Mouse (Mus musculus): Measurements from ENCODE around the gene Olfr512. TPM values are rescaled to one million over a fixed set of nuclear protein-coding genes. Genes with fewer than 3 reads are reported as not detected.

The Olfr512 gene
- total and polyA plus RNA-seq, 3 experiments = not detected

Other genes starting within 250 kb of the Olfr512 start
- not detected in 2 replicates for gene Olfr498, start 248.0 kb upstream of the Olfr512 start, total RNA-seq (2012; rRNA removed)
- not detected for gene Olfr498, start 248.0 kb upstream of the Olfr512 start, polyA plus RNA-seq (2012; ENCODE audit: insufficient read depth in 1 of 2, insufficient read length in 2 of 2, low read depth in 1 of 2, low replicate concordance in 2 of 2, missing spikeins in 1 of 2)
- not detected in 2 replicates for gene Olfr502, start 188.3 kb upstream of the Olfr512 start, total RNA-seq (2012; rRNA removed)
- gene Olfr502, start 188.3 kb upstream of the Olfr512 start, polyA plus RNA-seq (2012; ENCODE audit: insufficient read depth in 1 of 2, insufficient read length in 2 of 2, low read depth in 1 of 2, low replicate concordance in 2 of 2, missing spikeins in 1 of 2) = not detected
- not detected in 2 replicates for gene Olfr503, start 168.8 kb upstream of the Olfr512 start, total RNA-seq (2012; rRNA removed)
- gene Olfr503, start 168.8 kb upstream of the Olfr512 start, polyA plus RNA-seq (2012; ENCODE audit: insufficient read depth in 1 of 2, insufficient read length in 2 of 2, low read depth in 1 of 2, low replicate concordance in 2 of 2, missing spikeins in 1 of 2) = not detected
- gene Olfr504, start 147.5 kb upstream of the Olfr512 start, total RNA-seq (2012; rRNA removed) = not detected in 2 replicates
- gene Olfr504, start 147.5 kb upstream of the Olfr512 start, polyA plus RNA-seq (2012; ENCODE audit: insufficient read depth in 1 of 2, insufficient read length in 2 of 2, low read depth in 1 of 2, low replicate concordance in 2 of 2, missing spikeins in 1 of 2) = not detected
- gene Olfr506, start 102.5 kb upstream of the Olfr512 start, total RNA-seq (2012; rRNA removed) = not detected in 2 replicates
- under 1 TPM in 1 of 2 experiments, not detected in 1; 0.04 TPM for gene Olfr506, start 102.5 kb upstream of the Olfr512 start, polyA plus RNA-seq (2012; ENCODE audit: insufficient read depth in 1 of 2, insufficient read length in 2 of 2, low read depth in 1 of 2, low replicate concordance in 2 of 2, missing spikeins in 1 of 2)
- not detected in 2 replicates for gene Olfr507, start 91.5 kb upstream of the Olfr512 start, total RNA-seq (2012; rRNA removed)
- gene Olfr507, start 91.5 kb upstream of the Olfr512 start, polyA plus RNA-seq (2012; ENCODE audit: insufficient read depth in 1 of 2, insufficient read length in 2 of 2, low read depth in 1 of 2, low replicate concordance in 2 of 2, missing spikeins in 1 of 2) = not detected
- gene Olfr508, start 83.3 kb upstream of the Olfr512 start, total RNA-seq (2012; rRNA removed) = not detected in 2 replicates
- not detected for gene Olfr508, start 83.3 kb upstream of the Olfr512 start, polyA plus RNA-seq (2012; ENCODE audit: insufficient read depth in 1 of 2, insufficient read length in 2 of 2, low read depth in 1 of 2, low replicate concordance in 2 of 2, missing spikeins in 1 of 2)
- gene Olfr509, start 61.4 kb upstream of the Olfr512 start, total RNA-seq (2012; rRNA removed) = not detected in 2 replicates
- not detected for gene Olfr509, start 61.4 kb upstream of the Olfr512 start, polyA plus RNA-seq (2012; ENCODE audit: insufficient read depth in 1 of 2, insufficient read length in 2 of 2, low read depth in 1 of 2, low replicate concordance in 2 of 2, missing spikeins in 1 of 2)
- gene Olfr510, start 46.9 kb upstream of the Olfr512 start, total RNA-seq (2012; rRNA removed) = not detected in 2 replicates
- gene Olfr510, start 46.9 kb upstream of the Olfr512 start, polyA plus RNA-seq (2012; ENCODE audit: insufficient read depth in 1 of 2, insufficient read length in 2 of 2, low read depth in 1 of 2, low replicate concordance in 2 of 2, missing spikeins in 1 of 2) = not detected
- not detected in 2 replicates for gene Olfr513, start 37.7 kb downstream of the Olfr512 start, total RNA-seq (2012; rRNA removed)
- not detected for gene Olfr513, start 37.7 kb downstream of the Olfr512 start, polyA plus RNA-seq (2012; ENCODE audit: insufficient read depth in 1 of 2, insufficient read length in 2 of 2, low read depth in 1 of 2, low replicate concordance in 2 of 2, missing spikeins in 1 of 2)
- not detected in 2 replicates for gene Olfr514, start 112.7 kb downstream of the Olfr512 start, total RNA-seq (2012; rRNA removed)
- not detected for gene Olfr514, start 112.7 kb downstream of the Olfr512 start, polyA plus RNA-seq (2012; ENCODE audit: insufficient read depth in 1 of 2, insufficient read length in 2 of 2, low read depth in 1 of 2, low replicate concordance in 2 of 2, missing spikeins in 1 of 2)
- not detected in 2 replicates for gene Olfr516, start 137.2 kb downstream of the Olfr512 start, total RNA-seq (2012; rRNA removed)
- not detected for gene Olfr516, start 137.2 kb downstream of the Olfr512 start, polyA plus RNA-seq (2012; ENCODE audit: insufficient read depth in 1 of 2, insufficient read length in 2 of 2, low read depth in 1 of 2, low replicate concordance in 2 of 2, missing spikeins in 1 of 2)
- not detected in 2 replicates for gene Olfr517, start 159.1 kb downstream of the Olfr512 start, total RNA-seq (2012; rRNA removed)
- not detected for gene Olfr517, start 159.1 kb downstream of the Olfr512 start, polyA plus RNA-seq (2012; ENCODE audit: insufficient read depth in 1 of 2, insufficient read length in 2 of 2, low read depth in 1 of 2, low replicate concordance in 2 of 2, missing spikeins in 1 of 2)
- gene Olfr518, start 171.7 kb downstream of the Olfr512 start, total RNA-seq (2012; rRNA removed) = not detected in 2 replicates
- not detected for gene Olfr518, start 171.7 kb downstream of the Olfr512 start, polyA plus RNA-seq (2012; ENCODE audit: insufficient read depth in 1 of 2, insufficient read length in 2 of 2, low read depth in 1 of 2, low replicate concordance in 2 of 2, missing spikeins in 1 of 2)
- gene Olfr519, start 181.1 kb downstream of the Olfr512 start, total RNA-seq (2012; rRNA removed) = not detected in 2 replicates
- not detected for gene Olfr519, start 181.1 kb downstream of the Olfr512 start, polyA plus RNA-seq (2012; ENCODE audit: insufficient read depth in 1 of 2, insufficient read length in 2 of 2, low read depth in 1 of 2, low replicate concordance in 2 of 2, missing spikeins in 1 of 2)
- 0.35 and 0.52 TPM in 2 replicates for gene Nlrp10, start 216.9 kb downstream of the Olfr512 start, total RNA-seq (2012; rRNA removed)
- gene Nlrp10, start 216.9 kb downstream of the Olfr512 start, polyA plus RNA-seq (2012; ENCODE audit: insufficient read depth in 1 of 2, insufficient read length in 2 of 2, low read depth in 1 of 2, low replicate concordance in 2 of 2, missing spikeins in 1 of 2) = under 1 TPM in 1 of 2 experiments, not detected in 1; 0.53 TPM
- gene Eif3f, start 221.1 kb downstream of the Olfr512 start, total RNA-seq (2012; rRNA removed) = 123 and 145 TPM in 2 replicates
- 100 to 1,000 TPM; 226 to 283 TPM for gene Eif3f, start 221.1 kb downstream of the Olfr512 start, polyA plus RNA-seq (2012; ENCODE audit: insufficient read depth in 1 of 2, insufficient read length in 2 of 2, low read depth in 1 of 2, low replicate concordance in 2 of 2, missing spikeins in 1 of 2)
- gene Tub, start 237.0 kb downstream of the Olfr512 start, total RNA-seq (2012; rRNA removed) = not detected in 2 replicates
- gene Tub, start 237.0 kb downstream of the Olfr512 start, polyA plus RNA-seq (2012; ENCODE audit: insufficient read depth in 1 of 2, insufficient read length in 2 of 2, low read depth in 1 of 2, low replicate concordance in 2 of 2, missing spikeins in 1 of 2) = not detected